Mouse (Mus musculus) 416B (cell line): ENCODE measurements around the gene Vdac1.

ENCODE experiments used
- DNase-seq: peaks from one replicate; pipeline ENCODE4 v3.0.0; 2011; ENCODE audit warnings: low read depth

Vdac1 gene

DNA sequence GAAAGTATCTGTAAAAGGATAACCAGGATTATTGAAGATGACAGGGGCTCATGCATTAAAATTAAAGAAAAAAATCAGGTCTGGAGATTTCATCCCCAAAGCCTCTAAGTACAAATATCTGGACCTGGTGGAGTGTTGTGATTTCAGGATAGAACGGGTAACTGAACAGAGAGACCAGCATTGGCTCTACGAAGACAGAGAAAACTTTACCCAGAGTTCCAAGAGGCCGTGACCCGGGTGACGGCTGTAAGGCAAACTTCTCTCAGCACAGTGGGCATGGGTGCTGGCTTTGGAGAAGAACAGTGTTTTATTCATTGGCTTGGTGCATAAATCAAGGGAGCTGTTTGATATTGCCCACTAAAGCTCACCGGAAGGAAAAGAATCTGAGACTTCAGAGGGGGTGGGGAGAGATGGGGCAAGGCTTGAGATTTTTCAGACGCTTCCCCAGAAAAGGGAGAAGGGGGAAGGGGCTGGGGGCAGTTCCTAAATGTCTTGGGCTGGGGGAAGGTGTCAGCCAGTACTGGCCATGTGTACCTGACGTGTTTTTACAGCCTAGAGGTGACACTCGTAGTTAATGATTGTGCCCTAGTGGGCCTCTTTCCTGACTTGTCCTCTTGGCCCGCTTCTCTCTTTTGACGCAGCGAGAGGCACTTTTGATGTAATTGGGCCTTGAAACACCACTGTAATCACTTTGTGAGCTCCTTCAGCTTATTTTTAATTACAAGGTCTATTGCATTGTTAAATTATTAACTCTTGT is 59.8 kb downstream of the Vdac1 start:
- no peak for DNase-seq

DNA sequence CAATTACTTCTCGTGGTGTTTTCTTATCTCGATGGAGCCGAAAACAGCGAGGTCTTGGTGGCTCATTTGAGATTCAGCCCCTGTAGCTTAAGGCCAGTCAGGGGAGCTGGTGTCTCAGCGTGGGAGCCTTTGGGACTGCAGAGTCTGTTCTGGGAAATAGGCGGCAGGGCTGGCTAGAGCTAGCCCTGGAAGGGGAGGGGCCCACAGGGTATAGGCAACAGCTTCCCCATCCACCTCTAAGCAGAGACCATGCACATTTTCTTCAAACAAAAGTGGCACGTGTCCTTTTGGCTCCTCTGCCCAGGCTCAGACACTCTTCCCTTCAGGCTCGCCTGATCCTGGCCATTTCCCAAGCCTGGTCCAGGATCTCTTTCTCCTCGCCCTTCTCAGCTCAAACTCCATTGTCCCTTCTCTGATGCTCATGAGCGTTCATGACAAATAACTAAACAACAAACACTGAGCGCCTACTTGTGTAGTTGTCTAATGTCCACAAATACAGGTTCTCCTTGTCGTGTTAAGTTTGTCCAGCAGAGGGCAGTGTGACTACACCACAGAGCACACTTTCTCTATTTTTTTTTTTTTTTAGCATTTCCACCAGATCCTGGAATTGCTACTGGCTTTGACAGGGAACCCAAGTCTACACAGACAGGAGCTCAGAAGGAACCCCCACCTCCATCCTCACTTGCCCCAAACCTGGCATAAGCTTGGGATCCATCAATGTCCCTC is 60.6 kb downstream of the Vdac1 start:
- peak; percentile 70 for DNase-seq

DNA sequence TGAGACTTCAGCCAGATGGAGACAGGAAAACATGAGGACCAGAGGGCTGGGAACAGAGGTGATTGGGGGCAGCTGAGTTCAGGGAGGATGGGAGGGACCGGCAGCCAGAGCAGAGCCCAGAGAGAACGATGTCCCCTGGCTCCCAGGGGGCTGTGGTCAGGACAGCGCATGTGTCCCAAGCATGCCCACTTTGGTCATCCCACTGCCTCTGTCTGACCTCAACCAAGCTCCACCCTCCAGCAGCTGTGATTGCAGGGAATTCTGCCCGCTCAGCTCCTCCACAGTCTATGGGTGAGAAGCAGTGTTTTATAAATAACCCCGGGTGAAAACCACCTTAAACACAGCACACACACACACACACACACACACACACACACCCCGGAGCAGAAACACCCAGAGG is 68.8 kb downstream of the Vdac1 start:
- DNase-seq, result no peak

DNA sequence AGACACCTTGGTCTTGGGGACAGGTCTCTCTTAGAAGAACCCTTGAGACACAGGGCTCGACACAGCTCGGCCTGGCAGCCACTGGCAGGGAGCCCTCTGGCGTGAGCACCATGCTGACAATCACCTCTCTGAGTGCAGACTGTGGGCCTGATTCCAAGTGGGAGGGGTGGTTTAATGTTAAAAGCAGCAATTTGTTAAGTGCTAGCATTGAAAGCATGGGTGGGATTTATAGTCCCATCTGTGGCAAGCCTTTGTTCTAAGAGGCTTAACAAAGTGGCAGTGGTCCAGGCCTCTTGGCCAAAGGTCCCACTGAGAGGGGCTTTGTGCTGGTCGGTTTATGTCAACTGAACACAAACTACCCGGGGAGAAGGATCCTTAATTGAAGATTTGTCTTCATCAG is 70.9 kb downstream of the Vdac1 start:
- no peak for DNase-seq

DNA sequence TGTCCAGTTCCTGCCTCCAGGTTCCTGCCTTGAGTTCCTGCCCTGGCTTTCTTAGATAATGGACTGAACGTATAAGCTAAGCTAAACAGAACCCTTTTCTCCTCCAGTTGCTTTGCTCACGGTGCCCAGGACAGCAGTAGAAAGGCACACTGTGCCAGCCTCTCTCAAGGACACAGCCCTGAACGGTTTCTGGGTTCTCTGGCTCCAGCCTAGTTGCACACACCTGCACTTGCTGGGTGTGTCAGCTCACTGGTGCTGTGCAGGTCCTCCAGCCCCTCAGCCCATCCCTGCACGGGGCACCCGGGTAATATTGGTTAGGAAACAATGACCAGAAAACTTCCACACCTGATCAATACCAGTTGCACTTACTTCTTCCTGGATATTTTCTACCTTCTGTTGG is 71.5 kb downstream of the Vdac1 start:
- no peak for DNase-seq

DNA sequence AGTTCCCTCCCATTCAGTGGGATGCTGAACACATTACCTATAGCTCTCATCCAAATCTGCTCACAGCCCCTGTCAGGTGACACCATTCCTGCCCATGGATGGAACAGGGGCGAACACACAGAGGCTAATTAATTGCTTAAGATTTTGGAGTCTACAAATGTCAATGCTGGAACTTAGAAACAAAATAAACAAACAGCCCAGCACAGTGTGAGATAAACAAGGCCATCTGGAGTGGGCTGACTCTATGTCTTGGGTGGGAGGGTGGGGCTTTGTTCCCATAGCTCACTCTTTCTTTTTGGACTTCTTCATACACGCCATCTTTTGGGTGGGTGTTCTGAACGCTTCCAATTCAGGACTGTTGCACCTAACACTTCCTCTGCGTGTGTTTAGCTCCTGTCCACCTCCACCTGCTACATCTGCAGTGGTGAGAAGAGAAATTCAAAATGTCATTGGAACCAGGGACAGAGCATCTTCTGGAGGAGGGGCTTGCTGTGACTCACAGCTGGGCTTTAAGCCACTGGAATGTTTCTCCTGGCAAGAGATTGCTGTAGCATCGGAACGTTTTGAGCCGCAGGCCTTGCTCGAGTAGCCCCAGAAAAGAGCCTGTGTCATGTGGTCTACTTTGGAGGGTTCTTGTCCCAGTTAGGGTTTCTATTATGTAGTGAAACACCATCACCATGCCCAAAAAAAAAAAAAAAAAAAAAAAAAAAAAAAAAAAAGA is 72.6 kb downstream of the Vdac1 start:
- no peak for DNase-seq

DNA sequence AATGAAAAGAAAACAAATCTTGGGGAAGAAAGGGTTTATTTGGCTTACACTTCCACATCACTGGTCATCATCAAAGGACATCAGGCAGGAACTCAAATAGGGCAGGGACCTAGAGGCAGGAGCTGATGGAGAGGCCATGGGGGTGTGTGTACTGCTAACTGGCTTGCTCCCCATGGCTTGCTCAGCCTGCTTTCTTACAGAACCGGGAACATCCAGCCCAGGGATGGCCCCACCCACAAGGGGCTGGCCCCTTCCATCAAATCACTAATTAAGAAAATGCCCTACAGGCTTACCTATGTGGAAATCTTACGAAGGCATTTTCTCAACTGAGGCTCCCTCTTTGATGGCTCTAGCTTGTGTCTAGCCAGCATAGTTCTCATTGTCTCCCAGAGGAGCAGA is 73.1 kb downstream of the Vdac1 start:
- DNase-seq, result no peak

DNA sequence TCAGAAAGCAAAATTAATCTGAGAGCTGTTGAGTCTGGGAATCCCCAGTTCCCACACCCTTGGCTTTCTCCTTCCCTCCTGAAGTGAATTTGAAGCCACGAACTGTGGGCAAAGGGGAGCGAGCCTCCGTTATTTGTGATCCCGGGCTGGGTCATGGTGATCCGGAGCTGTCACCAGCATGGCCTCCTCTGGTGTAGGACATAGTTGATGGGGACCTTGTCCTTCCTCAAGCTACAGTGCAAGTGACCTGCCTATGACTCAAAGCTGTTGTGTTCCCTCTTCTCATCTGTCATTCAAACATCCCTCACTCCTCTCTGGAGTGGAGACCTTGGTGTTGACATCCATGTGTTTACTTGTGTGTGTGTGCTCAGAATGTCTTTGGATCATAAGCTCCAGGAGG is 74.8 kb downstream of the Vdac1 start:
- DNase-seq, result no peak

DNA sequence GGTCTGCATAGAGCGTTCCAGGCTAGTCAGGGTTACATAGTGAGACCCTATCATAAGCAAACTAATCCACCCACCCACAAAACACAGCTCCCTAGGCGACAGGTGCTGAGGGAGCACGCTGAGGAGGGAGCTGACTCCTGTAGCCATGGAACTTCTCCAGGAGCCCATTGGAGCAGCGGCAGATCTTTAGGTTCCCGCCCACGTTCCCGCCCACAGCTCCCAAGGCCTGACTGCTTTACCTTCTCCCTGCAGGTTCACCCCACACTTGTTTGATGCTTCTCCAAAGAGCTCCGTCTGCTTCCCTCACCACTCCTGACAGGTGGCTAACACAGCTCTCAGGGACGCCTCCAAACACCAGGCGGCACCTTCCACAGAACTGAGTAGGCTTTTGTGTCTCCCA is 76.5 kb downstream of the Vdac1 start:
- no peak for DNase-seq
